Mouse (Mus musculus): ENCODE data around the gene Fam13c.

- TF ChIP-seq CTCF (IDR thresholded peaks at IDR 0.05) (no peak), EP300 (IDR thresholded peaks at IDR 0.05) (no peak)
These were observed 157.8 kb downstream of the Fam13c start for GRCm38 (mm10) chr10:70598081-70598515.
